Mouse (Mus musculus) adrenal gland, postnatal 25 days (tissue): ENCODE measurements around the gene Zfp423. TPM values are rescaled to one million over a fixed set of nuclear protein-coding genes. Genes with fewer than 3 reads are reported as not detected.

Source experiments
- total RNA-seq: library from RNA; stranded (reverse); gene quantifications from 2 replicates; pipeline ENCODE4 v1.2.3, GENCODE M21; 2021

The Zfp423 gene
- total RNA-seq, 1 experiment from 2014 or later, result 17.5 TPM

Other genes with a start within 250 kb of the Zfp423 start
- 34.2 and 41.5 TPM in 2 replicates for gene Cnep1r1, start 159.2 kb upstream of the Zfp423 start, total RNA-seq
- 32.1 and 35.3 TPM in 2 replicates for gene Heatr3, start 178.3 kb upstream of the Zfp423 start, total RNA-seq
- 32.3 and 34.1 TPM in 2 replicates for gene Tent4b, start 239.6 kb upstream of the Zfp423 start, total RNA-seq